Mouse (Mus musculus) embryo, embryonic 9.5 days (tissue): Measurements from ENCODE around the gene Cacnb3.

Experiments used
- DNase-seq: peaks from one replicate; pipeline ENCODE4 v3.0.0-alpha.2; 2017; ENCODE audit errors: extremely low spot score

The Cacnb3 gene

GRCm38 (mm10) chr15:98609331-98610130 is 21.1 kb upstream of the Cacnb3 start, which contains the start of gene Adcy6:
TSS of gene Adcy6 (minus strand) at chr15:98610076.
- DNase-seq = peak; percentile 89

GRCm38 (mm10) chr15:98610131-98610633 is 20.5 kb upstream of the Cacnb3 start:
- peak; percentile 57 for DNase-seq

- no peak for DNase-seq
Observed at GRCm38 (mm10) chr15:98612229-98612628, 18.4 kb upstream of the Cacnb3 start.

- DNase-seq = no peak
Observed at GRCm38 (mm10) chr15:98614551-98614950, 16.1 kb upstream of the Cacnb3 start.

- DNase-seq = no peak
Observed at GRCm38 (mm10) chr15:98614971-98615370, 15.7 kb upstream of the Cacnb3 start.

GRCm38 (mm10) chr15:98615751-98616150 is 14.9 kb upstream of the Cacnb3 start:
- no peak for DNase-seq

- DNase-seq = peak; percentile 39
Observed at GRCm38 (mm10) chr15:98616362-98617175, 14.1 kb upstream of the Cacnb3 start.

GRCm38 (mm10) chr15:98617176-98617537 is 13.5 kb upstream of the Cacnb3 start:
- peak; percentile 86 for DNase-seq

GRCm38 (mm10) chr15:98622199-98622598 is 8.4 kb upstream of the Cacnb3 start:
- DNase-seq = no peak

GRCm38 (mm10) chr15:98622721-98623120 is 7.9 kb upstream of the Cacnb3 start:
- no peak for DNase-seq

GRCm38 (mm10) chr15:98623361-98623821 is 7.2 kb upstream of the Cacnb3 start:
- DNase-seq = no peak

- DNase-seq = no peak
Observed at GRCm38 (mm10) chr15:98626078-98626477, 4.6 kb upstream of the Cacnb3 start.

GRCm38 (mm10) chr15:98626487-98627212 is 4.0 kb upstream of the Cacnb3 start:
- DNase-seq = no peak

GRCm38 (mm10) chr15:98628589-98629254 is 1.9 kb upstream of the Cacnb3 start:
- DNase-seq = peak; percentile 59

GRCm38 (mm10) chr15:98629464-98629863 is 1.2 kb upstream of the Cacnb3 start:
- peak; percentile 23 for DNase-seq

GRCm38 (mm10) chr15:98631493-98631892 is 853 bp downstream of the Cacnb3 start:
- DNase-seq = peak; percentile 89

GRCm38 (mm10) chr15:98632107-98632744 is 1.6 kb downstream of the Cacnb3 start:
- peak; percentile 75 for DNase-seq

GRCm38 (mm10) chr15:98632921-98633320 is 2.3 kb downstream of the Cacnb3 start:
- DNase-seq = peak; percentile 46

- no peak for DNase-seq
Observed at GRCm38 (mm10) chr15:98633822-98634470, 3.3 kb downstream of the Cacnb3 start.

GRCm38 (mm10) chr15:98634541-98635081 is 4.0 kb downstream of the Cacnb3 start:
- DNase-seq = peak; percentile 91
